Mouse (Mus musculus) spleen, postnatal 0 days (tissue): ENCODE measurements around the gene Olfr1025-ps1. TPM values are rescaled to one million over a fixed set of nuclear protein-coding genes. Genes with fewer than 3 reads are reported as not detected.

ENCODE experiments used
- polyA plus RNA-seq: library from polyadenylated mRNA; unstranded; fragments of >200 nt; fragmentation: Nextera tagmentation; extraction: Ambion mirVana; gene quantifications from 2 replicates; pipeline ENCODE4 v1.2.1, GENCODE M21; 2015

The Olfr1025-ps1 gene
- polyA plus RNA-seq: not detected in 2 replicates

DNA sequence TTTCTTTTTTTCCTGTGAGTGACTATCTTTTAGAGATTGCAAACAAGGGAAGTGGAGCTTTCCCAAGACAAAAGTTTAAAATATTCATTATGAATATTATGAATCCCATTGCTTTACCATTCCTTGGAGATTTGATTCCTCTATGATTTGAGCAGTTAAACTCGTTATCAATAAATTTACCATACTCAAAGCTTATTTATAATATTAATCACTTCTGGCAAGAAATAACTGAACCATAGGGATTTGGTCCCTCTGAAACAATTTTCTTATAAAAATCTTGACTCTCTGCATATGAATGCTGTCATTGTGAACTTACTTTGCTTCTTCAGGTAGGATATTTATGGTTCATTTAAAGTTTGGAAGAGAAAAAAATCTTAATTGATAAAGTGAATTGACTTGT is at the start of gene Olfr1025-ps1:
TSS of gene Olfr1025-ps1 (plus strand) at position 301 of the 400 bp plus-strand sequence.

DNA sequence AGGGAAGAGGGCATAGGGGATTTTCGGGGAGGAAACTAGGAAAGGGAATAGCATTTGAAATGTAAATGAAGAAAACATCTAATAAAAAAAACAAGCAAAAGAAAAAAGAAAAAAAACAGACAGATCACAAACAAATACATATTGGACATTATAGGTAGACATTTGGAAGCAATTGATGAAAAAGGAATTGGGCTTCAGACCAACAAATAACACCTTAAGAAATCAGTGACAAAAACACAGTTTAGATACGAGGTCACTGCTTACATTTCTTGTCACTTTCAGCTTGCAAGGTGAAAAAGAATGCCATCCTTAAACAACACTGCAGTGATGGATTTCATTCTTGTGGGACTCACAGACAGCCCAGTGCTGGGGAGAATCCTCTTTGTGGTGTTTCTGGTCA is 46.7 kb upstream of the Olfr1025-ps1 start, which contains the start of gene Olfr1022:
TSS of gene Olfr1022 (plus strand) at position 301 of the 400 bp plus-strand sequence.

DNA sequence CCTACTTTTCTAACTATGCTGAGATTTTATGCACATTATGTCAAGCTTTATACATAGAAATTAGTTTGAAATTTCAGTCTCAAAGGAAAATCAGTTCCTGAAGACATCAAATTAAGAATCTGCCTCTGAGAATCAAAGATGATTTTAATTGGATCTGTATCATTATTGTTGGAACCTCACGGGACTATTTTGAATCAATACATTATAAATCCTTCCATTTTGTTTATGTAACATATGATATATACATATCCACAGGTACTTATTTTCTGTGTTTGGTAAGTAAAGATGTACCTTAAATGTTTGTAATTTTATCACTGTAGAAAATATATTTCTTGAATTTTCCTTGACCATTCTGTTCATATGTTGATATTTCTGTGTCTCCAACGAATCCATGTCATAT is 29.7 kb upstream of the Olfr1025-ps1 start, which contains the start of gene Olfr1023:
TSS of gene Olfr1023 (plus strand) at position 301 of the 400 bp plus-strand sequence.

DNA sequence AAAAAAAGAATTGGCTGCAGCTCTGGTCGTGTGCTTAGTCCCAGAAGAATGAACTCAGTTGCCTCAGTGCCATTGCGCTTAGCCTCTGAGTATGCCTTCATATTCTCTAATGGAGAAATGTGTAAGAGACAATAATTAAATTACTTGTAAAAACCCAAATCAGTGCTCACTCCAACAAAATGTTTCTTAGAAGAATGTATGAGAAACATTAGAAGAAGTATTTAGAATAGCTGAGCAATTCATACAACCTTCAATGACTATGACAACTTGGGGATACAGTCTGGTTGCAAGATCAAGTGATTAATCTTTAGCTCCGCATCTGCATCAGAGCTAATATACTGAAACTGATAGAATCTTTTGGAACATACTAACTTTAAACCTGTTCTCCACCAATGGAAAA is 10.0 kb upstream of the Olfr1025-ps1 start, which contains the start of gene Olfr1024:
TSS of gene Olfr1024 (minus strand) at position 101 of the 400 bp plus-strand sequence.

DNA sequence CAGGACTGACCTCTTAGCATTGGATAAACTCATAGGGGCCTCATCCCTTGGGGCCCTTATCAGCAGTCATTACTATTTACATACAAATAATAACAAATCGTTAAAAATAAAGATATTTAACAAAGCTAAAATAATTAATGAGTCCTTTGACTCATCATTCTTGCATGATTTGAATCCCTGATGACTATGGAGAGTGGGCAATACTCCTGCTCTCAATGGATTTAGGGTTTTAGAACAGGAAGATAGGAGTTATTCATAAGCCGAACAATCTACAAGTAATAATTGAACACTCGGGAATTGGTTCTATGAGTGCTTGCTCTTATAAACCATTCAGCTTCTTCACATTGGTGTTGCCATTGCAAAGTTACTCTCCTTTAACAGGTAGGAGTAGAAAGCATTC is 6.3 kb downstream of the Olfr1025-ps1 start, which contains the start of gene Olfr1026:
TSS of gene Olfr1026 (plus strand) at position 301 of the 400 bp plus-strand sequence.

DNA sequence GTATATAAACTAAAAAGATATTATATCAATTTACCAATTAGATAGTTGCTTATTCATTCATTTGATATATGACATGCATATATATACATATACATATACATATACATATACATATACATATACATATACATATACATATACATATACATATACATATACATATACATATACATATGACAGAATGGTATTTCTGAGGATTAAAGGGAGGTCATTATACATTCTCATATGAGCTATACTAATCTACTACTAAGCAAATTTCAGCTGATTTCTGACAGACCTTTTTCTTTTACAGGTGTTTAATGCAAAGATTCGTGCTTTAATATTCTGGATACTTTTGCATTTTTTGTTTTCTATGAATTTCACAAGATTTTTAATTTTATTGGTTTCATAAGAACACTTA is 35.1 kb downstream of the Olfr1025-ps1 start, which contains the start of gene Olfr1028:
TSS of gene Olfr1028 (plus strand) at position 301 of the 400 bp plus-strand sequence.

Other genes with a start within 250 kb of the Olfr1025-ps1 start
- gene Olfr1006, start 236.4 kb upstream of the Olfr1025-ps1 start, polyA plus RNA-seq: not detected in 2 replicates
- gene Olfr1008, start 225.8 kb upstream of the Olfr1025-ps1 start, polyA plus RNA-seq: not detected in 2 replicates
- not detected in 2 replicates for gene Olfr1009, start 199.8 kb upstream of the Olfr1025-ps1 start, polyA plus RNA-seq
- not detected in 2 replicates for gene Olfr1012, start 152.4 kb upstream of the Olfr1025-ps1 start, polyA plus RNA-seq
- not detected in 2 replicates for gene Olfr1013, start 148.1 kb upstream of the Olfr1025-ps1 start, polyA plus RNA-seq
- not detected in 2 replicates for gene Olfr1014, start 142.5 kb upstream of the Olfr1025-ps1 start, polyA plus RNA-seq
- gene Olfr1015, start 133.2 kb upstream of the Olfr1025-ps1 start, polyA plus RNA-seq: not detected in 2 replicates
- gene Olfr1016, start 112.6 kb upstream of the Olfr1025-ps1 start, polyA plus RNA-seq: not detected in 2 replicates
- not detected in 2 replicates for gene Olfr1018, start 96.7 kb upstream of the Olfr1025-ps1 start, polyA plus RNA-seq
- gene Olfr1019, start 69.7 kb upstream of the Olfr1025-ps1 start, polyA plus RNA-seq: not detected in 2 replicates
- gene Olfr1020, start 68.2 kb upstream of the Olfr1025-ps1 start, polyA plus RNA-seq: not detected in 2 replicates
- gene Olfr1022, start 46.6 kb upstream of the Olfr1025-ps1 start, polyA plus RNA-seq: not detected in 2 replicates
- not detected in 2 replicates for gene Olfr1023, start 29.6 kb upstream of the Olfr1025-ps1 start, polyA plus RNA-seq
- not detected in 2 replicates for gene Olfr1024, start 10.1 kb upstream of the Olfr1025-ps1 start, polyA plus RNA-seq
- not detected in 2 replicates for gene Olfr1026, start 6.4 kb downstream of the Olfr1025-ps1 start, polyA plus RNA-seq
- not detected in 2 replicates for gene Olfr1028, start 35.2 kb downstream of the Olfr1025-ps1 start, polyA plus RNA-seq
- gene Olfr1029, start 58.7 kb downstream of the Olfr1025-ps1 start, polyA plus RNA-seq: not detected in 2 replicates
- not detected in 2 replicates for gene Olfr1030, start 64.1 kb downstream of the Olfr1025-ps1 start, polyA plus RNA-seq
- gene Olfr1031, start 75.1 kb downstream of the Olfr1025-ps1 start, polyA plus RNA-seq: not detected in 2 replicates
- not detected in 2 replicates for gene Olfr1032, start 90.3 kb downstream of the Olfr1025-ps1 start, polyA plus RNA-seq
- 5.2 and 5.3 TPM in 2 replicates for gene Olfr1033, start 105.4 kb downstream of the Olfr1025-ps1 start, polyA plus RNA-seq
- 0.05 and 0.07 TPM in 2 replicates for gene Olfr1034, start 130.7 kb downstream of the Olfr1025-ps1 start, polyA plus RNA-seq
- not detected in 2 replicates for gene Olfr1036, start 158.8 kb downstream of the Olfr1025-ps1 start, polyA plus RNA-seq
- gene Olfr1037, start 172.2 kb downstream of the Olfr1025-ps1 start, polyA plus RNA-seq: not detected in 2 replicates
- not detected in 2 replicates for gene Olfr1039, start 220.7 kb downstream of the Olfr1025-ps1 start, polyA plus RNA-seq
- gene Olfr1040, start 231.5 kb downstream of the Olfr1025-ps1 start, polyA plus RNA-seq: not detected in 2 replicates
- gene Olfr1042, start 246.6 kb downstream of the Olfr1025-ps1 start, polyA plus RNA-seq: not detected in 2 replicates